Mouse (Mus musculus) right cerebral cortex, postnatal 25 days (tissue): ENCODE measurements around the gene Cyp2j5.
"Not testable (repeated sequence)": the region's sequence is repeated elsewhere in the genome, so short reads cannot be mapped to it uniquely, and the experiment has no call there.

Experiments used
- DNase-seq: peaks from one replicate; pipeline ENCODE4 v3.0.0; 2022

Gene Cyp2j5

DNA sequence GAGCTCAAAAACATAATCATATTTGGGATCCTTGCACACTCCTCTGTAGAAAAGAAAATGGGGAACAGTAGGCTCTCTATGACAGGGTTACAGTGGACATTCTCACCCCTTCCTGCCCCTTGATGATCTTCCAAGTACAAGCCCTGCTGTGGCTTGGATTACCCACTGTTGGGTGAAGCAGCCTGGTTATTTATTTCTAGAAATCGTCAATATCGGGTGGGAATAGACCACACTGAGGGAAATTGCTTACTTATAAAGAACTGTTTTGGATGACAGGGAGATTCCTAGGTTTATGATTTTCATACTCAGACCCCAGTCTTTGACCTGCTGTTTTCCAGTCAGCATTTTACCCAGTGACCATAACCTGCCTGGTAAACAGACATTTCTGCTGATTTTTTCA, at the start of gene Cyp2j5:
Gene Cyp2j5, minus strand, starts transcription at position 164 of the 400 bp plus-strand sequence.
- DNase-seq = no peak

DNA sequence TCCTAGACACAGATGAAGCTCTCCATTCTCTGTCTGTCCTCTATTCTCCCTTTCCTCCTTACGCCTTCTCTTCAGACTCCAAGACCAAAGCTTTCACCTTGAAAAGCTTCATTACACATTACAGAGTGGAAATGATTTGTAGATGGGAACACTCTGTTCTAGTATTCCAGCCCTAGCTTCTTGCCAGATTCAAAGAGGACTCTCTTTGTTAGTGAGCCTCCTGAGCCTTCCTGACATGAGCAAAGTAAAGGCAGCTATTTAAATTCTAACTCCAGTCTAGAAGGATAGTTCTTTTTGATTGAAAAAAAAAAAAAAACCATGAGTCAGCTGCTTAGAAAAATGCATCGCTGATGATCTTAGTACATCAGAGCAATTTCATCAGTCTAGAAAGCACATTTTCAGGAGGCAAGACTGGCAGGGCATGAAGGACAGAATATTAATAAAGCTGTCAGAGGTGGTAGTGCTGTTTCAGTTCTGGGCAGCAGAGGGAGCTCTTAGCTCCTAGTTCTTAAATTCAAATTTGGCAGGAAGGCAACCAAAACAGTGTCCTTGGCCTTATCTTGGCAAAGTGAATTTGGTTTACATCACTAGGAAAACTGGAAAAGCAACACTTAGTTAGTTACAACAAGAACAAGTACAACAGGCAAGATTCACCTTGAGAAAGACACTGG, 41.5 kb upstream of the Cyp2j5 start:
- peak; percentile 50 for DNase-seq

DNA sequence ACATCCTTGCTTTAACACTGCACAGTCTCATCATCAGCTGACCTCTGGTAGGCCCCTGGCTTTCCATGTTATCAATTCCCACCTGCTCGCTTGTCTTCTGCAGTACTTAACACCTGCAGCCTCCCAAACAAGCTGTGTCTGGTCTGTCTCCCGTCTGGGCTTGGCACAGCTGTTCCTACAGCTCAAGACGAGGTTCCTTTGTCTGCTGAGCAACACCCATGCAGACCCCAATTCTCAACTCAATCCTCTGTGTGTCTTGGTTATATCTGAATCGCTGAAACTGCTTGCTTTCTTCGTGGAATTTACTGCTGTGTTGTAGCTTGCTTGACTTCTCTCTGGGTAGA, 34.2 kb upstream of the Cyp2j5 start:
- no peak for DNase-seq

DNA sequence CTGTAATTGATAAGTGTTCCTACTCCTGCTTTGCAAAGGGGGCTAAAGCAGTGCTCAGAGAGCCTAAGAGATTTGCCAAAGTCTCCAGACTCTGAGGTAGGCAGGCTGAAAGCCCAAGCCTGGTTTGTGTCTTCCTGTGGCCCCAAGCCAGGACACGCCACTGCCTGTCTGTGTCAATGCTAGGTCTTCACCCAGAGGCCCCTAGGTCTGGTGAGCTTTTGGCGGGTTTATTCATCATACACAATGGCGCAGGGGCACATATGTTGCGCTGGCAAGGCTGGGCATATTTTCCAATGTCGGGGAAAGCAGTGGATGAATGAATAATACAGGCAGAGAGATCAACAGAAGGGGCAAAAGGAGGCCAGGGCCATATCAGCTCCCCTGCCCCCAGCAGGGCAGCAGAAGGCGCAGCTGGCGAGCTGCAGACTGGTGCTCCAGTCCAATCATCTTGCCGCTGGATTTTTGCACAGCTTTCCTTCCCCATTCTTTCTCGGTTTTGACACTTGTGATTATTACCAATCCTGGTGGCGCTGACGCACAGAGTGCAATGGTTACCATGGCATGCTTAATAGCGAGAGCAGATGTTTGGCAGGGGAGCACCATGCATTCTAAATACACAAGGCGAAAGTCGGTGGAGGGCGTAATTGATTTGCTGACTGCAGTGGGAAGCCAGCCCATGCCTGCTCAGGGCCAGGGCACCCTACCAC, 33.7 kb upstream of the Cyp2j5 start:
- DNase-seq = peak; percentile 8

DNA sequence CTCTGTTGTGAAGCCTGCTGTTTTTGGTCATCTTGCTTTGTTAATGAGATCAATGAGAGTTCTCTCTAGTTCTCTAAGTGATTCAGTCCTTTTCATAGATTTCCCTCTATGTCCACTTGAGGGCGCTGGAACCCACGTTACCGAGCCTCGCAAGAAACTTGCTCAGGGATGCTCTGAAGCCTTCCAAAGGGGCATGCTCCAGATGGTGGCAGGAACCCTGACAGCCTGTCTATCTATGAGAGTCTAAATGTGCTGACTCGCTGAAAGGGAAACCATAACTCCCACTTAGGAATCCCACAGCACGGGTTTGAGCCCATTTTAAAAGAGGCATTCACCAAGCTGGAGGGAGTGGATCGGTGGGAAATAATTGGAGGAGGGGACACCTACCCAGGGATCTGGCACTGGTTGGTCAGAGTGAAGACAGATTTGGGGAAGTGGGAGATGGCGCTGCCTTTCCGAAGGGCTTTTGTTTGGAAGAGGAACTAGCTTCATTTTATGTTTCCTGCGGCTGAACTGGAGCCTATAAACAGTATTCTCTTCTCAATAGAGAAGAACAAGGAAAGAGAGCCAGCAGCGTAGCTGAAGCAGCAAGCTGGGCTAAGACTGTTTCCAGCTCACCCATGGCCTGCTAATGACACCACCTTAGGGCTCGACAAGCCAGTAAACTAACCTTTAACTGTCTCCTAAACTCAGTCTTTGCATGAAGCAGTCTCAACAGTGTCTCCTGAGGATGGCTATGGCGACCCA, 32.8 kb upstream of the Cyp2j5 start:
- DNase-seq = peak; percentile 65

DNA sequence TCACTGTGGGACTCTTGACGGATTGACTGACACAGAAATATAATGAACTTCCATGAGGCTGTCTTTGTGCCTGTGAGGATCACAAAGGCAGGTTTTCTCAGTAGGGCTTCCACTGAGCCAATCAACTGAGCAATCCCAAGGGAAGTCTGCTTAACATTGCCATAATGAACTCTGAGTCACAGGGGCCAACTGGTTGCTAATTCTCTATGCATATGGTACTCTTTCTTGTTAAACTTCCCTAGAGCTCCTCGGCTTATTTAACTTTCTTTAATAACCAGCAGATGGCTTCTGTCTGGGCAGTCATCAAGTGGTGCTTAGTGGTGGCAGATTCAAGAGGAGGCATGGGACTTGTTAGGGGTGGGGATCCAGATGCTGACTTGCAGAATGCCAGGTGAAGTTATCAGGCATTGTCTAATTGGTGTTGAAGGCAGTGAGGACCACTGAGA, 23.4 kb upstream of the Cyp2j5 start:
- no peak for DNase-seq

DNA sequence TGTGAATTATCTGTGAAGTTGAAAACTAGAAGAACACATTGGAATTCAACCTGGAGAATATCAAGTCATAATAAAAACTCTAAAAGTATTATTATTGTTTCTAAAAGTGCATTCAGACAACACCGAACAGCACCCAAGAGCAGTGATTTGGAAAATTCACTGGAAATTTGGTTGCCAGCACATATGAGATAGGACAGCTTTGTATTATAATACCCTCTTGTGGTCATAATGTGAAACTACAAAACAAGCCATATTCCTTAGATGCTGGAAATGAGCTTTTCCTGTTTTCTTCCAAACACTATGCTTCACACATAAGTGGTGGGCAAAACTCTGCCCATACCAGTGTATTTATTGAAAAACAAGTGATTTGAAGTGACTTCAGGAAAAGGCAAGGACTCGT, 19.5 kb upstream of the Cyp2j5 start:
- no peak for DNase-seq

DNA sequence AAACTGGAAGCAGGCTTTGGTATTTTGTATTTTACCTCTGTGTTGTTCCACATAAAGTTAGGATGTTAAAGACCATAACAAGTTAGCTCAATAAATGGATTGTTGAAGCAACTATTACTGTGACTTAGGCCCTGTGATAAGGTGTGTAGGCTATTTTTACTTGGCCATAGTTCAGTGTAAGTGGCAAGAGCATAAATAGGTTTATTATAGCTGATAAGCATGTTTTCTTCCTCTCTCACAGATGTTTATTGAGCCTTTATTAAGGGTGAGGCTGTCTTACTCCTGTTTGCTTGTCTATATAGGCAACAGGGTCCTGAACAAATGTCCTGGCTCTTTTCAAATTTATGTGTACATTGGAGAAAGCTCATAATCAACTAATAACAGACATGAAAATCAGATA, 17.0 kb upstream of the Cyp2j5 start:
- no peak for DNase-seq

DNA sequence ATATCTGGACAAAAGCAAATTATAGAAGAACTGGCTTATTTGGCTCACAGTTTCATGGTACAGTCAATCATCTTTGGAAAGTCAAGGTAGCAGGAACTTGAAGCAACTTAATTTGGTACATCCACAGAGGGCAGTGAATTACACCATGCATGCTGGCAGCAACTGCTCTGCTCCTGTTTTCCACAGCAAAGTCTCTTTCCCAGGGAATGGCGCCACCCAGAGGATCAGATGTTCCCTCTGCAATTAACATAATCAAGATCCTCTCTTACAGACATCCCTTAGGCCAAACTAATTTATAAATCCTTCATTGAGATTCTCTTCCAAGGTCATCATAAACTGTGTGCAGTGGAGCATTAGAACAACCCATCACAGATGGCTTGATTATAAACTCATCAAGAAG, 16.3 kb upstream of the Cyp2j5 start:
- peak; percentile 18 for DNase-seq

DNA sequence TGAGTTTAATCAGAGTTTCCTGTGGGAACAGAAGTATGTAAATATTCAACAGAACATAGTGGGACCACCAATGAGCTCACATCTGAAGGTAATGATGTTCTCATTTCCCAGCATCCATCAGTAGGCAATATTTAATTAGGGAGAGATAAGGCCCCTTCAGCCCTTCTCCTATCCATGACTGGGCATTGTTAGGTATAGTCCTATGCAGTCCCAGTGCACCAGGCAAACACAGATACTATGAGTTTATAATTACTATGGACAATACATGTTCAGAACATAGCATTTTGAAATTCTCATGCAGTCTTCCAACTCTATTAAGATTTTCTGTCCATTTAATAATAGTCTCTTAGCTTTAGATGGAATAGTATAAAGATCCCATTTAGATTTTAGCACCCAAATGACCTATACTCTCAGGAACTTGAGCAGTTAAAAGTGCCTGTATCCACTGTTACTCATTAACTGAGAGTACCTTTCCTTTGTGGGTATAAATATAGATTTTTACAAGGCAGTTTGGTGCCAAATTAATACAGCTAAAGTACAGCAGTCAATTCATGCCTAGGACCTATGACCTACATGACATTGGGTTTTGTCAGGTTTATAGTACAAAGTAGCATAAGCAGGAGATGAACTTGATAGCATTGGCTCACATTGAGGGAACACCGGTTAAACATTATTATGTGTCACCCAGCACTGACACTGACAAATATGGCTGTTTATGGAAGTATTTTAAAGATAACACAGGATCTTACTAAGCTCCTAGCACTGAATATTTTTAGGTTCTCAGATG, 907 bp upstream of the Cyp2j5 start:
- DNase-seq = no peak

DNA sequence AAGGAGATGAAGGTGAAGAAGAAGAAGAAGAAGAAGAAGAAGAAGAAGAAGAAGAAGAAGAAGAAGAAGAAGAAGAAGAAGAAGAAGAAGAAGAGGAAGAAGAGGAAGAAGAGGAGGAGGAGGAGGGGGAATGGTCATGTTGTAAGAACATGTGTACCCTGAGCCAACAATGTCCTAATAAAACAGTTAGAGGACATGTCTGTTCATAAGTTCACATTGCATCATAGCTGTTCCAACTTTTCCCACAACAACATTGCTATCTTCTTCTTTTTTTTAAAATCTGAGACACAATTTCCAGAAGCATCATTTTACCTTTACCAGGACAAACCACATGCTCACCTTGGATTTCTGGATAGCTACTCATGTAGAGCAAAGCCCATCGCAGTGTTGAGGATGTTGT, 28.5 kb downstream of the Cyp2j5 start:
- no peak for DNase-seq

DNA sequence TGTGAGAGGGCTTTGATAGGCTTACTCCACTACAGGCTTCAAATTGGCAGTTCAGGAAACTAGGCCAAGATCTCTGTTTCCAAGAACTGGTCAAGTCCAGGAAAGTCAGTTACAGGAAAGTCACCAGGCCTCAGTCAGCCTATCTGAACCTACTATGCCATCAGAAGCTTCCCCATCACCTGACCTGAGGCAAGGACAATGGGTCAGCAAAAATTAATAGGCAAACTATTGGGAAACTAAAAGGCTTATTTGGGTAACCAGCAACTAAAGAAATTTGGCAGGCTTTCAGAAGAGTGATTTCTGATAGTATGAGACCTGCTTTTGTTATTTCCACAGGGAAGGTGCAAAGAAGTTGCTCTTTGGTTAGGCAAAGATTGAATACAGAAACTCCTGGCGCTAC, 41.5 kb downstream of the Cyp2j5 start:
- no peak for DNase-seq

DNA sequence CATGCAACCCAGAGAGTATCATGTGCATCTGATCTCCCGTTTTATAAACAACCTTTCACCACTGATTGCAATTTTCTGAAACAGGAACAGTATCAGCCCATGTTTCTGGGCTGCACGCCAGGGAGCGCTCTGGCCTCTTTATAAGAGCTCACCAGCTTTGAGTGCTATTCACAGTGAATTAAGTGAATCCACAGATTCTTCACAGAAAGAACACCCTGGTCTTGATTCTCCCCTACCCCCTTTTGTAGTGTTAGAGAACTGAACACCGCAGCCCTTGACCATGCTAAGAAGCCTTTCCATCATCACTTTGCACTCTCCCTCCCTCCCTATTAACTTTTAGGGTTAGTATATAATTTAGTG, 72.2 kb downstream of the Cyp2j5 start:
- peak; percentile 44 for DNase-seq

DNA sequence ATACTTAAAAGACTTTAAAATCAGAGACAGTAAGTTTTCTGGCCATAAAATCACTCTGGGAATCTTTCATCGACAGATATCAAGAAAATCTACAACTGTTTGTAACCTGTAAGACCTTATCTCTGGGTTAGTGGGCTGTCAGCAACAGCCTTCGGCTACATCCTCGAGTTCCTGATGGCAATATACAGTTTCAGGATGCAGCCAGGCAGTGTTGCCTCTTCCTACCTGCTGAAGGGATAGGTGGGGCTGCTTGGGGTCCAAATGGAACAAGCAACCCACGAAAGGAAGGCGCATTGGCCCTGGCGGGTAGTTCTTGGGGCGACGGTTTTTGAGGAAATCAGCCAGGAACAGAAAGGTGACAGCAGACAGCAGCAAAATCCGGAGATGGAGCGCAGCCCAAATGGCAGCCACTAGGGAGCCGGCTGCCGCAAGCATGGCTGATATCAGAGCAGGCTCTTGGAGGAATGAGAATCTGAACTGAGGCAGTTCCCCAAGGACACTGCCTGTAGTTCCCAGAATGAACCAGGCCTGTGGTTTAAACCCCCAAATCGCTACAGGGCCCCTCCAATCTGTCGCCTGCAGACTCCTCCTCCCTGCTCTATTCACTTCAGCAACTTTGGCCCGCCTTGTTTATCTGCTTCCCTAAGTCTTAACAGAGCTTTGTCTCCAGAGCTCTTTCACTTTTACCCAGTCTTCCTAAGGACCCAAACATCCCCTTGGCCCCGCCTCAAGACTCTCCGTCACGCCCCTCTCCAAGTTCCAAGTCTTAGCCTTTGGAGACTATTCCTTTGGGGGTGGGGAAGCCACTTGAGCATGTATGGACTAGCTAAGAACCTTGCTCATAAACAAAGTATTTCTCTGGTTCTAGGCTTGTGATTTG, 72.8 kb downstream of the Cyp2j5 start, which contains the start of gene Cyp2j9:
Gene Cyp2j9, minus strand, starts transcription at position 668 of the 880 bp plus-strand sequence.
- DNase-seq = peak; percentile 27

DNA sequence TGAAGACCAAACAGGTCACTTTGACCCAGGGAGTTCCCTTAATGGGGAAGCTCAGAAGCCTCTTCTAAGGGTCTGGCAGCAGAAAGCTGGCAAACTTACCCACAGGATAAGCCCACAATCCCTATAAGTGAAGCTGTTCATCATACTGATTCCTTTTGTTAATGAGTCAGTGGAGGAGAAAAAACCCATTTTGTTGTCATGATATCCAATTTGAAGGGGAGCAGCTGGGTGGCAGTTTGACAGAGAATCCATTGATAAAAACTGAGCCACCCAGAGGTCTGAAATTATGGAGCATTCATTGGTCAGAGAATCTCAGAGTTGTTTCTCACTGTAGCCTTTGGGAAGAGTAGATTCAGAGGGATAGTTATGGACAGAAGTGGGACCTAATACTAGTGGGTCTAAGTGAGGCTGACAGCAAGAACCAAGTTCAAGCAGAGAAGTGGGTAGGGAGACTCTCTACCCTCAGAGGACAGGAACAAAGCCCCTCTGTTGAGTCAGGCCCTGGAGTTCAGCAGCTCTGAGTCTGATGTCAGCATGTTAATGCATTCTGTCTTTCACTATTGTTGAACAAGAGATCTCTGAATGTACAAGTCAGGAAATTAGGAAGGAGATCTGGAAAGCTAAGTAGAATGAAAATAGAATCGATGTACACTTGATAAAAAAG, 82.4 kb downstream of the Cyp2j5 start:
- no peak for DNase-seq

DNA sequence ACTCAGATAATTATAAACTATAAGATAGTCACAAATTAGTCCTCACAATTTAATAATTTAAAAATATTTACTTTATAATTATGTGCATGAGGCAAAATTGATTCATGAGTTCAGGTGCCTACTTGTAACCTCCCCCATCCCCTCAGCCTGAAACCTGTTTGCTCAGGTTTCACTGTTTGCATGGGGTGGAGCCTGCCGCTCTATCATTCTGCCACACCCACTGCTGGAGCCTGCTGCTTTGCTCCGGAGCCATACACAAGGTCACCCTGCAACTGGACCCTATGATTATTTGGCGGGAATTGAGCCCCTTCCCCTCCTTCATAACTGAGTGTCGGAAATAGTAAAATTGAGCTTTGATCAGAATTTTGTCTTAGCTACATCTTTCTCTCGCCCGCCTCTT, 83.6 kb downstream of the Cyp2j5 start:
- DNase-seq = not testable (repeated sequence)
